Mouse (Mus musculus) activated CD4-positive, CD25-positive, alpha-beta regulatory T cell, adult 4 months (primary cell): ENCODE measurements around the gene Gm20605. TPM values are rescaled to one million over a fixed set of nuclear protein-coding genes. Genes with fewer than 3 reads are reported as not detected.

Source experiments
- ATAC-seq: one replicate; pipeline ENCODE4 v1.8.0; 2017
- polyA plus RNA-seq, 2 experiments: library from polyadenylated mRNA; unstranded; fragments of 100-300 nt; shearing (Covaris generic); gene quantifications; one replicate each; pipeline ENCODE4 v1.2.1; 2017

The Gm20605 gene
- polyA plus RNA-seq, 2 experiments from 2014 or later = 8.1 to 10.2 TPM

- peak; percentile 89 for ATAC-seq
Observed at GRCm38 (mm10) chr5:137691881-137692280, 62.9 kb downstream of the Gm20605 start.

Other genes with a start within 250 kb of the Gm20605 start
- under 1 TPM; 0.11 to 0.21 TPM for gene Zan, start 152.1 kb upstream of the Gm20605 start, polyA plus RNA-seq
- 10 to 100 TPM; 60.7 to 66.2 TPM for gene Pop7, start 126.7 kb upstream of the Gm20605 start, polyA plus RNA-seq
- gene Gigyf1, start 110.6 kb upstream of the Gm20605 start, polyA plus RNA-seq = 10 to 100 TPM; 18.5 to 22.6 TPM
- not detected for gene Epo, start 95.9 kb upstream of the Gm20605 start, polyA plus RNA-seq
- 10 to 100 TPM; 73.0 to 82.7 TPM for gene Gnb2, start 95.7 kb upstream of the Gm20605 start, polyA plus RNA-seq
- not detected for gene Actl6b, start 75.7 kb upstream of the Gm20605 start, polyA plus RNA-seq
- under 1 TPM; 0.60 to 0.79 TPM for gene Tfr2, start 59.3 kb upstream of the Gm20605 start, polyA plus RNA-seq
- gene Mospd3, start 28.1 kb upstream of the Gm20605 start, polyA plus RNA-seq = 10 to 100 TPM; 33.2 to 38.8 TPM
- gene Pcolce, start 15.4 kb upstream of the Gm20605 start, polyA plus RNA-seq = under 1 TPM in 1 of 2 experiments, not detected in 1; 0.53 TPM
- gene Fbxo24, start 173 bp upstream of the Gm20605 start, polyA plus RNA-seq = under 1 TPM in 1 of 2 experiments, not detected in 1; 0.33 TPM
- 10 to 100 TPM; 61.6 to 68.6 TPM for gene Lrch4, start 54 bp upstream of the Gm20605 start, polyA plus RNA-seq
- 10 to 100 TPM; 30.0 to 32.3 TPM for gene Sap25, start 12.2 kb downstream of the Gm20605 start, polyA plus RNA-seq
- gene Irs3, start 16.5 kb downstream of the Gm20605 start, polyA plus RNA-seq = not detected
- gene Agfg2, start 55.6 kb downstream of the Gm20605 start, polyA plus RNA-seq = 10 to 100 TPM; 15.8 to 20.1 TPM
- under 1 TPM in 1 of 2 experiments, not detected in 1; 0.19 TPM for gene Nyap1, start 112.4 kb downstream of the Gm20605 start, polyA plus RNA-seq
- gene Tsc22d4, start 116.6 kb downstream of the Gm20605 start, polyA plus RNA-seq = 10 to 100 TPM; 62.9 to 82.3 TPM
- gene Ppp1r35, start 149.7 kb downstream of the Gm20605 start, polyA plus RNA-seq = 1 to 10 TPM; 7.2 to 8.8 TPM
- 10 to 100 TPM; 22.4 to 26.9 TPM for gene Mepce, start 158.5 kb downstream of the Gm20605 start, polyA plus RNA-seq
- gene Zcwpw1, start 158.6 kb downstream of the Gm20605 start, polyA plus RNA-seq = 10 to 100 TPM in 1 of 2 experiments, 1 to 10 TPM in 1; 5.9 to 10.9 TPM
- not detected for gene Pilra, start 207.1 kb downstream of the Gm20605 start, polyA plus RNA-seq
- gene Pilrb1, start 228.9 kb downstream of the Gm20605 start, polyA plus RNA-seq = 1 to 10 TPM in 1 of 2 experiments, not detected in 1; 1.6 TPM
- not detected for gene Pilrb2, start 242.6 kb downstream of the Gm20605 start, polyA plus RNA-seq